Mouse (Mus musculus) cortical plate, adult 2 months (tissue): ENCODE measurements around the gene Cxcr5.

Experiments
- CTCF ChIP-seq: fragments of 200-500 bp; IDR thresholded peaks from 2 replicates; pipeline ENCODE4 v1.5.1; 2011; ENCODE audit warnings: mild to moderate bottlenecking, control low read depth, low read length; ENCODE audit not compliant: insufficient read depth; ENCODE audit errors: extremely low read depth
- POLR2A ChIP-seq: fragments of 200-500 bp; IDR thresholded peaks from 2 replicates; pipeline ENCODE4 v1.6.1; 2011; ENCODE audit warnings: mild to moderate bottlenecking, low read length, control low read depth; ENCODE audit not compliant: insufficient read depth; ENCODE audit errors: extremely low read depth

DNA sequence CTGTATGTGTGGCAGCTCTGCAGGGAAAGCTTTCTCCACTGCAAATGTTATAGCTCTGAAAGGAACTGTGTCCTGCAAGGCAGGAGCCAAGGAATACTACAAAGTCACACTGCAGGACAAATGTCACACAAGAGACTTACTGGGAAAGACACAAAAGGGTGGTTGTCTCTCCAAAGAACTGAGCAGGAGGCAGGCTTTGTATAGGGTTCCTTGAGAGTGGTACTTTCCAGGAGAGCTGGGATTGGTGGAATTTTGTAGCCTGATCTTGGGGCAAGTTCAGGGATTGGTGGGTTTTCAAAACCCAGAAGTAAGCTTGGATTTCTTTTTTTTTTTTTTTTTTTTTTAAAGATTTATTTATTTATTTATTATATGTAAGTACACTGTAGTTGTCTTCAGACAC, 27.4 kb upstream of the Cxcr5 start:
- TF ChIP-seq POLR2A (no peak), CTCF (no peak)
